Mouse (Mus musculus): ENCODE measurements at regions not wholly inside any gene's neighbourhood (a gene's known extent, or its start where the extent isn't known, plus 50 kb on each side); places are given as distances from the start of the nearest gene placed in this dataset.

GRCm38 (mm10) chr4:81222468-81223175 lies 220.0 kb downstream of the Mpdz start:
- no peak overlapping the region for H3K4me3 ChIP-seq
- peaks cover 11% of the 10 kb centered on the region for H3K4me1 ChIP-seq
- no peak for DNase-seq (ENCODE audit: extremely low spot score, low spot score)
- WGBS, result 68% methylated on average over 5 of the region's 5 CpGs
- no peaks in the 10 kb centered on the region for H3K36me3 ChIP-seq (replicated peaks)
- H3K27me3 ChIP-seq (ENCODE audit: poor library complexity, severe bottlenecking), result no peaks in the 10 kb centered on the region
- no peaks in the 10 kb centered on the region for H3K9me3 ChIP-seq
- no peak overlapping the region for H3K27ac ChIP-seq
